Mouse (Mus musculus) ES-E14 (cell line): ENCODE measurements around the gene Aldh1a1. TPM values are rescaled to one million over a fixed set of nuclear protein-coding genes. Genes with fewer than 3 reads are reported as not detected.

Experiments used
- DNase-seq: peaks from one replicate; pipeline ENCODE4 v3.0.0-alpha.2; 2013; ENCODE audit warnings: low read depth, low spot score
- H3K27ac ChIP-seq: 2 replicates; pipeline ENCODE4 v1.5.1; 2012; ENCODE audit warnings: low read depth, mild to moderate bottlenecking, low read length, moderate library complexity, mixed read lengths; ENCODE audit not compliant: poor library complexity, insufficient read depth, severe bottlenecking
- H3K36me3 ChIP-seq: 2 replicates; pipeline ENCODE4 v1.6.1; 2012; ENCODE audit warnings: mild to moderate bottlenecking, low read length, moderate library complexity, mixed read lengths; ENCODE audit not compliant: control insufficient read depth, poor library complexity, insufficient read depth, severe bottlenecking
- H3K4me1 ChIP-seq, 2 experiments: fragments of 150-350 bp in 1 of 2; sonication (generic) in 1 of 2; 2 replicates each; pipeline ENCODE4 v1.6.1; 2012; ENCODE audit warnings: low read length in 2 of 2, mild to moderate bottlenecking in 1 of 2, mixed read lengths in 1 of 2; ENCODE audit not compliant: control insufficient read depth in 2 of 2, insufficient read depth in 2 of 2, poor library complexity in 1 of 2
- H3K4me3 ChIP-seq, 2 experiments: fragments of 150-350 bp in 1 of 2; sonication (generic) in 1 of 2; 2 replicates each; pipeline ENCODE4 v1.5.1; 2012; ENCODE audit warnings: low read length in 2 of 2, low read depth in 1 of 2, mild to moderate bottlenecking in 1 of 2, mixed read lengths in 1 of 2; ENCODE audit not compliant: insufficient read depth in 1 of 2, poor library complexity in 1 of 2, severe bottlenecking in 1 of 2
- H3K9ac ChIP-seq: 2 replicates; pipeline ENCODE4 v1.6.1; 2012; ENCODE audit warnings: low read depth, mild to moderate bottlenecking, low read length, mixed read lengths; ENCODE audit not compliant: poor library complexity, insufficient read depth, severe bottlenecking
- H3K9me3 ChIP-seq: fragments of 150-350 bp; sonication (generic); 2 replicates; pipeline ENCODE4 v1.6.1; 2012; ENCODE audit warnings: low read depth, mild to moderate bottlenecking, low read length; ENCODE audit not compliant: control insufficient read depth, insufficient read depth
- CHD2 ChIP-seq: IDR thresholded peaks from 2 replicates; pipeline ENCODE4 v1.6.1; 2014; ENCODE audit warnings: mild to moderate bottlenecking, low read depth, low read length, inconsistent platforms
- HCFC1 ChIP-seq: IDR thresholded peaks from 2 replicates; pipeline ENCODE4 v1.6.1; 2012; ENCODE audit warnings: low read length, inconsistent platforms, borderline replicate concordance; ENCODE audit not compliant: insufficient read depth
- MAFK ChIP-seq: IDR thresholded peaks from 2 replicates; pipeline ENCODE4 v1.6.1; 2014; ENCODE audit warnings: mild to moderate bottlenecking, low read depth, low read length, inconsistent platforms; ENCODE audit not compliant: insufficient read depth
- ZC3H11A ChIP-seq: IDR thresholded peaks from 2 replicates; pipeline ENCODE4 v1.6.1; 2012; ENCODE audit warnings: low read depth, mild to moderate bottlenecking, inconsistent platforms, low read length, borderline replicate concordance
- ZNF384 ChIP-seq: IDR thresholded peaks from 2 replicates; pipeline ENCODE4 v1.6.1; 2012; ENCODE audit warnings: low read depth, low read length, inconsistent platforms
- in situ Hi-C, 2 experiments: fragments of 600-800 bp; cut with MboI; formaldehyde crosslinking; loops; one replicate each; pipeline ENCODE4 v1.15.1; 2025; ENCODE audit warnings: low sequenced_read_pairs in 2 of 2, inconsistent platforms in 1 of 2; ENCODE audit not compliant: unreplicated experiment in 2 of 2
- total RNA-seq: library from RNA; depleted of rRNA; stranded (reverse); fragments of 300-350 nt; gene quantifications from 2 replicates; pipeline ENCODE4 v1.2.3, GENCODE M21; 2012

The Aldh1a1 gene
- total RNA-seq, 1 experiment = 1.3 TPM

- no peaks in the 10 kb centered on the region for H3K4me1 ChIP-seq
- no peaks in the 10 kb centered on the region for H3K9me3 ChIP-seq
- H3K9ac ChIP-seq = no peak overlapping the region
- H3K36me3 ChIP-seq = no peaks in the 10 kb centered on the region
- in situ Hi-C loops = no loop called here
- H3K4me3 ChIP-seq = no peak overlapping the region
- H3K27ac ChIP-seq = no peak overlapping the region
- no peak for TF ChIP-seq ZNF384
- no peak for DNase-seq
Observed at GRCm38 (mm10) chr19:20562396-20562795, 69.9 kb downstream of the Aldh1a1 start.

DNA sequence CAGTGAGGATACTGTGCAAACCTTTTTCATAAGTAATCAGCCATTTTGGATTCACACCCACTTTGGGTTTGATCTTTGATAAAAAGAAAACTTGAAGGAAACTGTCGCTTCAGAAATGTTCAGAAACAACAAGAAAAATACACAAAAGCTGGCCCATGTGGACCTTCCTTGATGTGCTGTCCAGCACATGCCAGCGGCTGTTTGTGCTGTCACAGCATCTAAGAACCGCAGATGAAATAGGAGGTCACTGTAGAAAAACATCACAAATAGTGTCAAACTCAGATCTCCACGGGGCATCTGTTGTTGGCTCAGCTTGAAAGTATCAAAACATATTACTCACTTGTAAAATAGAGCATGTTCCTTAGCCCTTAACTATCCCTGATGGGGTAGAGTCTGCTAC lies 73.8 kb downstream of the Aldh1a1 start:
- Histone ChIP-seq H3K36me3 (no peaks in the 10 kb centered on the region), H3K4me1 (no peaks in the 10 kb centered on the region), H3K4me3 (no peak overlapping the region), H3K9ac (no peak overlapping the region), H3K9me3 (no peaks in the 10 kb centered on the region), H3K27ac (no peak overlapping the region)
- in situ Hi-C loops = no loop called here
- TF ChIP-seq CHD2 (no peak), ZNF384 (no peak), ZC3H11A (no peak), MAFK (no peak), HCFC1 (no peak)
- no peak for DNase-seq

- DNase-seq = no peak
- Histone ChIP-seq H3K4me3 (no peak overlapping the region), H3K4me1 (no peaks in the 10 kb centered on the region), H3K27ac (no peak overlapping the region), H3K9me3 (no peaks in the 10 kb centered on the region), H3K9ac (no peak overlapping the region), H3K36me3 (no peaks in the 10 kb centered on the region)
- in situ Hi-C loops = no loop called here
- no peak for TF ChIP-seq ZC3H11A
- no peak for TF ChIP-seq MAFK
- TF ChIP-seq ZNF384 = no peak
- TF ChIP-seq CHD2 = no peak
- no peak for TF ChIP-seq HCFC1
Observed at GRCm38 (mm10) chr19:20567039-20567438, 74.5 kb downstream of the Aldh1a1 start.

- no peak for DNase-seq
- H3K9me3 ChIP-seq = no peaks in the 10 kb centered on the region
- H3K4me1 ChIP-seq = no peaks in the 10 kb centered on the region
- H3K36me3 ChIP-seq = no peaks in the 10 kb centered on the region
- no peak overlapping the region for H3K9ac ChIP-seq
- TF ChIP-seq MAFK (no peak), ZNF384 (no peak), ZC3H11A (no peak), HCFC1 (no peak), CHD2 (no peak)
- in situ Hi-C loops = no loop called here
- H3K27ac ChIP-seq = no peak overlapping the region
- H3K4me3 ChIP-seq = no peak overlapping the region
Observed at GRCm38 (mm10) chr19:20576984-20577383, 84.5 kb downstream of the Aldh1a1 start.

DNA sequence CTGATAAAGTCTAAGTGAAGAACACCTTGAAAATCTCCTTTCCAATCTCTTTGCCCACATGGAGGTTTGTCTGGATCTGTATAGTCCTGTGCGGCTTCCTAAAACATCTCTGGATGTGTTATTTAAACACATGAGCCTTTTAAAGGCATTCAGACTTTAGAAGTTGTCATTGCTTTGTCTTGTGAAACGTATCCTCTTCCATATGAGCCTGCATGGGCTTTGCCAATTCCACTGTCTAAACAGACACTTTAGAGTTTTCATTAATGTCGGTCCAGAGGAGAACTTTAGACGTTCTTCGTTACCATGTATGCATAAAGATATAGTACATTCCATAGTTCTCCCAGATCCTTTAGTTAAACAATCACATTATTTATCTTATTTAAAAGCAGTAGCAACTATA lies 84.9 kb downstream of the Aldh1a1 start:
- DNase-seq = no peak
- Histone ChIP-seq H3K36me3 (no peaks in the 10 kb centered on the region), H3K4me1 (no peaks in the 10 kb centered on the region), H3K27ac (no peak overlapping the region), H3K9me3 (no peaks in the 10 kb centered on the region), H3K9ac (no peak overlapping the region), H3K4me3 (no peak overlapping the region)
- TF ChIP-seq ZC3H11A (no peak), CHD2 (no peak), HCFC1 (no peak), MAFK (no peak), ZNF384 (no peak)
- in situ Hi-C loops = no loop called here
